Mouse (Mus musculus): ENCODE data around the gene Ggct. TPM values are rescaled to one million over a fixed set of nuclear protein-coding genes. Genes with fewer than 3 reads are reported as not detected.
A peak's percentile ranks its signal among the peaks of the same experiment; 100 is the strongest.

The Ggct gene
- polyA plus RNA-seq, 1 experiment: 1.2 TPM

- no peak for TF ChIP-seq CTCF (IDR thresholded peaks at IDR 0.05; ENCODE audit: borderline replicate concordance, control insufficient read depth, extremely low read depth, insufficient read depth, low read length, poor library complexity)
- no peak for TF ChIP-seq POLR2A (IDR thresholded peaks at IDR 0.05; ENCODE audit: control insufficient read depth, extremely low read depth, insufficient read depth, low read length, poor library complexity)
- DNase-seq: no peak
- H3K36me3 ChIP-seq (ENCODE audit: control insufficient read depth, insufficient read depth, low read length): no peaks in the 10 kb centered on the region
- H3K4me3 ChIP-seq (ENCODE audit: control insufficient read depth, insufficient read depth, low read length): no peak overlapping the region
- H3K27me3 ChIP-seq (ENCODE audit: control insufficient read depth, insufficient read depth, low read length): no peaks in the 10 kb centered on the region
- H3K4me1 ChIP-seq (replicated peaks; ENCODE audit: control insufficient read depth, insufficient read depth, low read length): no peaks in the 10 kb centered on the region
- WGBS: 82% methylated on average over 2 of the region's 2 CpGs
- no peak overlapping the region for H3K27ac ChIP-seq (ENCODE audit: control insufficient read depth, insufficient read depth, low read length)
Measured at GRCm38 (mm10) chr6:55027642-55028041, 34.9 kb upstream of the Ggct start.

GRCm38 (mm10) chr6:55021806-55022205 is 29.1 kb upstream of the Ggct start:
- 90% methylated on average over 7 of the region's 7 CpGs for WGBS
- TF ChIP-seq POLR2A (IDR thresholded peaks at IDR 0.05; ENCODE audit: control insufficient read depth, extremely low read depth, insufficient read depth, low read length, poor library complexity) (no peak), CTCF (IDR thresholded peaks at IDR 0.05; ENCODE audit: borderline replicate concordance, control insufficient read depth, extremely low read depth, insufficient read depth, low read length, poor library complexity) (no peak)
- H3K36me3 ChIP-seq (ENCODE audit: control insufficient read depth, insufficient read depth, low read length): no peaks in the 10 kb centered on the region

GRCm38 (mm10) chr6:55018417-55018816 is 25.7 kb upstream of the Ggct start:
- Histone ChIP-seq H3K27me3 (ENCODE audit: control insufficient read depth, insufficient read depth, low read length) (no peaks in the 10 kb centered on the region), H3K36me3 (ENCODE audit: control insufficient read depth, insufficient read depth, low read length) (no peaks in the 10 kb centered on the region), H3K4me3 (ENCODE audit: control insufficient read depth, insufficient read depth, low read length) (no peak overlapping the region), H3K27ac (ENCODE audit: control insufficient read depth, insufficient read depth, low read length) (no peak overlapping the region), H3K4me1 (replicated peaks; ENCODE audit: control insufficient read depth, insufficient read depth, low read length) (0 out of 2 replicates have a peak, but pooled peaks cover 6% of the 10 kb centered on the region)
- WGBS: 90% methylated on average over 2 of the region's 2 CpGs
- TF ChIP-seq POLR2A (IDR thresholded peaks at IDR 0.05; ENCODE audit: control insufficient read depth, extremely low read depth, insufficient read depth, low read length, poor library complexity) (no peak), CTCF (IDR thresholded peaks at IDR 0.05; ENCODE audit: borderline replicate concordance, control insufficient read depth, extremely low read depth, insufficient read depth, low read length, poor library complexity) (no peak)
- DNase-seq: no peak

More at GRCm38 (mm10) chr6:55021806-55022205, 29.1 kb upstream of the Ggct start:
- Histone ChIP-seq H3K4me3 (ENCODE audit: control insufficient read depth, insufficient read depth, low read length) (no peak overlapping the region), H3K4me1 (replicated peaks; ENCODE audit: control insufficient read depth, insufficient read depth, low read length) (0 out of 2 replicates have a peak, but pooled peaks cover under 1% of the 10 kb centered on the region), H3K27me3 (ENCODE audit: control insufficient read depth, insufficient read depth, low read length) (no peaks in the 10 kb centered on the region), H3K27ac (ENCODE audit: control insufficient read depth, insufficient read depth, low read length) (no peak overlapping the region)
- no peak for DNase-seq

GRCm38 (mm10) chr6:55016710-55017583 is 24.2 kb upstream of the Ggct start:
- H3K4me1 ChIP-seq (replicated peaks; ENCODE audit: control insufficient read depth, insufficient read depth, low read length): 0 out of 2 replicates have a peak, but pooled peaks cover 6% of the 10 kb centered on the region
- no peak overlapping the region for H3K27ac ChIP-seq (ENCODE audit: control insufficient read depth, insufficient read depth, low read length)
- no peak for TF ChIP-seq CTCF (IDR thresholded peaks at IDR 0.05; ENCODE audit: borderline replicate concordance, control insufficient read depth, extremely low read depth, insufficient read depth, low read length, poor library complexity)
- no peak for TF ChIP-seq POLR2A (IDR thresholded peaks at IDR 0.05; ENCODE audit: control insufficient read depth, extremely low read depth, insufficient read depth, low read length, poor library complexity)
- no peaks in the 10 kb centered on the region for H3K27me3 ChIP-seq (ENCODE audit: control insufficient read depth, insufficient read depth, low read length)
- H3K4me3 ChIP-seq (ENCODE audit: control insufficient read depth, insufficient read depth, low read length): no peak overlapping the region
- no peaks in the 10 kb centered on the region for H3K36me3 ChIP-seq (ENCODE audit: control insufficient read depth, insufficient read depth, low read length)
- WGBS: 28% methylated on average over 15 of the region's 15 CpGs
- peak; percentile 48 for DNase-seq

- no peak for TF ChIP-seq CTCF (IDR thresholded peaks at IDR 0.05; ENCODE audit: borderline replicate concordance, control insufficient read depth, extremely low read depth, insufficient read depth, low read length, poor library complexity)
- TF ChIP-seq POLR2A (IDR thresholded peaks at IDR 0.05; ENCODE audit: control insufficient read depth, extremely low read depth, insufficient read depth, low read length, poor library complexity): no peak
- 0 out of 2 replicates have a peak, but pooled peaks cover 6% of the 10 kb centered on the region for H3K4me1 ChIP-seq (replicated peaks; ENCODE audit: control insufficient read depth, insufficient read depth, low read length)
- DNase-seq: peak; percentile 48
- no peaks in the 10 kb centered on the region for H3K27me3 ChIP-seq (ENCODE audit: control insufficient read depth, insufficient read depth, low read length)
- H3K27ac ChIP-seq (ENCODE audit: control insufficient read depth, insufficient read depth, low read length): no peak overlapping the region
- H3K4me3 ChIP-seq (ENCODE audit: control insufficient read depth, insufficient read depth, low read length): no peak overlapping the region
- no peaks in the 10 kb centered on the region for H3K36me3 ChIP-seq (ENCODE audit: control insufficient read depth, insufficient read depth, low read length)
- WGBS: 7% methylated on average over 5 of the region's 5 CpGs
Measured at GRCm38 (mm10) chr6:55016236-55016635, 23.5 kb upstream of the Ggct start.

- H3K4me3 ChIP-seq (ENCODE audit: control insufficient read depth, insufficient read depth, low read length): no peak overlapping the region
- H3K36me3 ChIP-seq (ENCODE audit: control insufficient read depth, insufficient read depth, low read length): no peaks in the 10 kb centered on the region
- DNase-seq: no peak
- TF ChIP-seq CTCF (IDR thresholded peaks at IDR 0.05; ENCODE audit: borderline replicate concordance, control insufficient read depth, extremely low read depth, insufficient read depth, low read length, poor library complexity): no peak
- no peak for TF ChIP-seq POLR2A (IDR thresholded peaks at IDR 0.05; ENCODE audit: control insufficient read depth, extremely low read depth, insufficient read depth, low read length, poor library complexity)
- no peak overlapping the region for H3K27ac ChIP-seq (ENCODE audit: control insufficient read depth, insufficient read depth, low read length)
- 95% methylated on average over 3 of the region's 3 CpGs for WGBS
- H3K4me1 ChIP-seq (replicated peaks; ENCODE audit: control insufficient read depth, insufficient read depth, low read length): 0 out of 2 replicates have a peak, but pooled peaks cover 6% of the 10 kb centered on the region
- no peaks in the 10 kb centered on the region for H3K27me3 ChIP-seq (ENCODE audit: control insufficient read depth, insufficient read depth, low read length)
Measured at GRCm38 (mm10) chr6:55014184-55014583, 21.4 kb upstream of the Ggct start.
